Mouse (Mus musculus) G1E-ER4 (cell line): ENCODE results near the gene Upk1b. TPM values are rescaled to one million over a fixed set of nuclear protein-coding genes. Genes with fewer than 3 reads are reported as not detected.

Source experiments
- GATA1 ChIP-seq: IDR thresholded peaks from one replicate; pipeline ENCODE4 v1.8.0; 2012; ENCODE audit warnings: low read length, inconsistent platforms
- polyA plus RNA-seq: library from polyadenylated mRNA; stranded (reverse); fragments of >175 nt; gene quantifications from 2 replicates; pipeline ENCODE4 v1.2.3, GENCODE M21; 2012

Gene Upk1b
- polyA plus RNA-seq, 1 experiment, result not detected

- no peak for TF ChIP-seq GATA1
Observed at GRCm38 (mm10) chr16:38769529-38769928, 30.6 kb downstream of the Upk1b start.

GRCm38 (mm10) chr16:38768386-38768785 is 31.7 kb downstream of the Upk1b start:
- TF ChIP-seq GATA1, result no peak

DNA sequence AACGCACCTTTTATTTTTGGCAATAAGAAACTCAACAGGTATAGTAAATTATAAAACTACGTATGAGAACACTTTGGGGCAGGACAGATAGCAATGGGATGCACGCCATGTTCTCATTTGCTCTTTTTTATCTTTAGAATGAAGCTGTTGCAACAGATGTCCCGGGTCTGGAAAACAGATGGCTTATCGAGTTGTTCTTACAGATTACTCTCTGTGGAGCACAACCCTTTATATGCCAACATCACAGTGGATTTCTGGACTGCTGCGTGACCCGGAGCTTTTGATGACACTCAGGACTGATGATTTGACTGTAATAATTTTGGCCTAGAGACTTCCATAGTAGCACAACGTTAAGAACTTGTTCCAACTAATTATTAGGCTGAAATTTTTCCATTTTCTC is 32.4 kb downstream of the Upk1b start:
- no peak for TF ChIP-seq GATA1

DNA sequence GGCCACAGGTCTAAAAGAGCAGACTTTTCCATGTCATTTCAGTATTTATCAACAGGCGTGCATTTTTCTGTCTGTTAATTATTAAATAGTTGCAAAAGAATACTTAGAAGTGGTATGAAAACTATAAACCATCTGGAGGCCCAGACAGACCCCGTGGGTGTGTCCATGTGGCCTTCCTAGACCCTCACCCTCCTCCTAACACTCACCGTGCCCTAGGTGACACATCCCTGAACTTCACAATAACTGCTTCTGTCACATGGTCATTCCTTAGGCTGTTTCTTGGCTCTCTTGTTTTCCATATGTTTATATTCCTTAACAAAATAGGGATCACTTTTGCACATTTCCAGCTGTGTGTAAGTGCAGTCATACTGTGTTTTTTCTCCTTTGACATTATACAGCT is 33.5 kb downstream of the Upk1b start:
- TF ChIP-seq GATA1, result no peak

- no peak for TF ChIP-seq GATA1
Observed at GRCm38 (mm10) chr16:38763508-38763907, 36.6 kb downstream of the Upk1b start.

- no peak for TF ChIP-seq GATA1
Observed at GRCm38 (mm10) chr16:38762401-38762800, 37.7 kb downstream of the Upk1b start.

GRCm38 (mm10) chr16:38761972-38762371 is 38.2 kb downstream of the Upk1b start:
- TF ChIP-seq GATA1, result no peak

DNA sequence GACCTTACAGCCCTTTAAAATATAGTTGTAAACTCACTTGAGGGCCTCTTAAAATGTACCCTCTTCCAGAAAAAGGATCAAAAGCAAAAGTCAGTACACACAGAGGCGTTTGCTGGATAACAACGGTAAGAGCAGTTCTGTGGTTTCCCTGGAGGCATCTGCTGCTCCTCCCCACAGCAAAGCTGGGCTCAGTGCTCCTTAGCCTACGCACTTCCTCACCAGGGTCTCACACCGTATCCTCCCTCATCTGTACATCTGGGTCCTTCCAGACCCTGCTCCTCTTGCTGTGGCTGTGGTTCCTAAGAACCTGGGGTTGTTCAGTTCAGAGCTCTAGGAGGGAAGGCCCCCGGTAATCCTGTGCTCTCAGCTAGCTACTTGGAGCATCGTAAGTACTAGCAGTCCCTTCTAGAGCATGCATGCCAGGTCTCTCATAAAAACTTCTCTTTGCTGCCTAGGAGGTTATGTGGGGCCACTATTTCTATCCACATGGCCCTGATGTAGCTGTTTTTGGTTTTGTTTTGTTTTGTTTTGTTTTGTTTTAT is 39.2 kb downstream of the Upk1b start:
- no peak for TF ChIP-seq GATA1

DNA sequence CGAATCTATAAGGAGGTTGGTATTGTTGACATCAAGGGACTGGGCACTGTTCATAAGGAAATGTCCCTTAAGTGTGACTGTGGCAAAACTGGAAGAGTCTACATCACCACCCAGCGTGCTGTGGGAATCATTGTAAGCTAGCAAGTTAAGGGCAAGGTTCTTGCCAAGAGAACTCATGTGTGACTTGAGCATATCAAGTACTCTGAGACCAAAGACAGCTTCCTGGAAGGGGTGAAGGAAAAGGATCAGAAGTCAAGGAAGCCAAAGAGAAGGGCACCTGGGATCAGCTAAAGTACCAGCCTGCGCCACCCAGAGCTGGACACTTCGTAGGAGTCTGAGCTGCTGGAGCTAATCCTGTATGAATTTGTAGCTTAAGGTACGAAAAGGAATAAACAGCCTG is 39.9 kb downstream of the Upk1b start:
- no peak for TF ChIP-seq GATA1

- no peak for TF ChIP-seq GATA1
Observed at GRCm38 (mm10) chr16:38758104-38758861, 41.8 kb downstream of the Upk1b start.

DNA sequence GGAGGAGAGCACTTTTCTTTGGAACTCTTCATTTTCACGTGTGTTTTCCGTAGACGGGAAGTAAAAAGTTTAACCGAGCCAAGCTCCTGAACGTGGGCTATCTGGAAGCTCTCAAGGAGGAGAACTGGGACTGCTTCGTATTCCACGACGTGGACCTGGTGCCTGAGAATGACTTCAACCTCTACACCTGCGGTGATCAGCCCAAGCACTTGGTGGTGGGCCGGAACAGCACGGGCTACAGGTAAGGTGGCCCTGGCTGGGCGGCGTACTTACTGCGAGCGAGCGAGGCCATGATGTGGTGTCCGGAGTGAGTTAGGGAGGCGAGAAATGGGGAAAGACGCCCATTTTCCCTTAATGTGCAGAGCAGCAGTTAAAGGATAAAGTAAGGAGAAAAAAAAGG is 42.5 kb downstream of the Upk1b start:
- TF ChIP-seq GATA1, result no peak

DNA sequence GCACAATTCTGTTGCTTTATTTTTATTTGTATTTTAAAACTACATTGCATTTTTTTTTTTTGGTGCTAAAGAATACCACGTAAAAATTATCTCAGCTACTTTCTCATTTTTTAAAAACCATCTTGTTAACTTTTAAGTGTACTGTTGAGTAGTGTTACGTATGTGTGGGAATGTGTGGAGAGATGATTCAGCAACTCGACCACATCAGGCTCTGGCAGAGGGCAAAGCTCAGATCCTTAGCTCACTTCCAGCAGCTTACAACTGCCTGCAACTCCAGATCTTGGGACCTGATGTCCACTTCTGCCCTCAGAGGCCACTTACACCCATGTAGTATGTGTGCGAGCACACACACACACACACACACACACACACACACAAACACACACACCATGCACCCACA is 43.6 kb downstream of the Upk1b start:
- TF ChIP-seq GATA1, result no peak

GRCm38 (mm10) chr16:38756177-38756503 is 44.0 kb downstream of the Upk1b start:
- no peak for TF ChIP-seq GATA1

GRCm38 (mm10) chr16:38755452-38756176 is 44.5 kb downstream of the Upk1b start:
- TF ChIP-seq GATA1, result no peak

DNA sequence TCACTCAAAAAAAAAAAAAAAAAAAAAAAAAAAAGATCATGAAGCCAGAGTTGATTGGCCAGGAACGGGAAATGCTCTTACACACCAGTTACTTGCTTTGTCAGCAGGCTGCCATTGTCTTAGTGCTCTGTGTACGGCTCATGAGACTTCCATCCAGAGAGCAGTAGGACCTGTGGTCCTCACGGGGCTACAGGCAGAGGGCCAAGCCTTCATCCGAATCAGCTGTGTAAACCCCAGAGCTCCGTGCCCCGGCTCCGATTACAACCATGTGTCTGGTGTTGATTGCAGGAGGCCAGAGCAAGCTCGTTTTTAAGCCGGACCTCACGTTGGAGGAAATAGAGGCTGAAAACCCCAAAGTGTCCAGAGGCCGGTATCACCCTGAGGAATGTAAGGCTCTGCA is 46.5 kb downstream of the Upk1b start:
- TF ChIP-seq GATA1, result no peak

- TF ChIP-seq GATA1, result no peak
Observed at GRCm38 (mm10) chr16:38750803-38751202, 49.3 kb downstream of the Upk1b start.
